Mouse (Mus musculus) adrenal gland, adult (tissue): ENCODE measurements around the gene Atp6v1g2.

ENCODE experiments used
- DNase-seq, 2 experiments: peaks; one replicate each; pipeline ENCODE4 v3.0.0; 2022 to 2023; ENCODE audit warnings: low spot score in 1 of 2; ENCODE audit not compliant: inconsistent age in 2 of 2

Gene Atp6v1g2

DNA sequence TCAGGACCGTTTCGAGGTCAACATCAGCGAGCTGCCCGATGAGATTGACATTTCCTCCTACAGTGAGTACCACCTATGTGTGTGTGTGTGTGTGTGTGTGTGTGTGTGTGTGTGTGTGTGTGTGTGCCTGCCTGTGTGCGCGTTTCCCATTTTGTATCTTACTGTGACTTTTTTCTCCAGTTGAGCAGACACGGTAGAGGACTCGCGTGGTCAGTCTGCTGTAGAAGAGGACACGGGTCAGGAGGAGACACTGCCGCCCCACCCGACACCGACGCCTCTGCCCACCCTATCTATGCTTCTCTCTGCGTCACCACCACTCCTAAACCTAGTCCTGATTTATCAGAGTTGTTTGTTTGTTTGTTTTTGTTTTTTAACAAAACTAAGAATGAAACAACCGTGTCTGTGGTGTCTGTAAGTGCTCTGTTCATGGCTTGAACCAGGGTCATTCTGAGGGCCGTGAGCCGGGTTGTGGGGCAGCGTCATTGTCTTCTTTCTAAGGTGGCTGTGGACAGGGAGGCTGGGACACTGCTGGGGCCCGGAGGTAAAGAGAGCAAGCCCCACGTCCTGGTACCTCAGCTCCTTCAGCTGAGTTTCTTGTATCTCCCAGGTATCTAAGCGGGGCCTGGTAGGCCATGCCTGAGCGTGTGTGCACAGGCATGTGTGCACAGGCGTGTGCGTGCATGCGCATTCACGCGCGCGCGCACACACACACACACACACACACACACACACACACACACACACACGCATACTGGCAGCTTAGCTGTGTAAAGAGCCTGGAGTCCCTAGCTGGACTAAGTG, 20.0 kb downstream of the Atp6v1g2 start:
- DNase-seq = peak; percentile 21 to 56

DNA sequence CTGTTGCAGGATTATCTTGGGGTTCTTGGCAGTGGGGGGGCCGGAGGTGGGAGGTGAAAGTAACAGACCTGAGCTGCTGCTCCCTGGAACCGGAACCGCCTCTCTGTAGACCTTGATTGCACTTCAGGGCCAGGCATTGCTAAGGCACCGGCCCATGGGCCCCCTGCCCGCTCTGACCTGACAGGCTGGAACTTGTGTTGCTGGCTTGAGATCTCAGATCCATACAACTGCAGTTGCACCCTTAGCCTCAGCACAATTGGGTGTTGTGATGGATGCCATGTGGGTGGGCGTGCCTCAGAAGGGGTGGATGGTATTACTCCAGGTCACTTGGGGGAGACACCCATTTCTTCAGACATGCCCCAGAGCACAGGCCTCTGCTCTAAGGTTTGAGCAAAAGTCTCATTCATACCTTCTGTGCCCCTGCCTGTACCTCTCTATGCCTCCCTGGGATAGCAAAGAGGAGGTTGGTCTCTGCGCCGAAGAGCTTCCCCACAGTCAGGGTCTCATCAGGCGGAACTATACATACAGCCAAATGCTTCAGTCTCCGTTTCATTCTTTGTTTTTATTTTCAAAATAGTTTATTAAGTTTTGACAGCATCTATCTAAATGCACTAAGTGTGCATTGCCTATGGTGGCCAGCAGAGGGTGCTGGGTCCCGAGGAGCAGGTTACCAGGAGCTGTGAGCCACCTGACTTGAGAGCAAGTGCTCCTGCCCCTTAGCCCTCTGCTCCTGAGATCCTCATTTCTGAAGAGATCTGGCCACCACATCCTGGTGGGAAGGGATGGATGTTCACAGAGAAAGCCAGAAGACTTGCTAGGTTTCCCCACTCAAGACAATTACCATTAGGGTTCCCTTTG, 21.0 kb downstream of the Atp6v1g2 start:
- DNase-seq = peak; percentile 65 to 87

DNA sequence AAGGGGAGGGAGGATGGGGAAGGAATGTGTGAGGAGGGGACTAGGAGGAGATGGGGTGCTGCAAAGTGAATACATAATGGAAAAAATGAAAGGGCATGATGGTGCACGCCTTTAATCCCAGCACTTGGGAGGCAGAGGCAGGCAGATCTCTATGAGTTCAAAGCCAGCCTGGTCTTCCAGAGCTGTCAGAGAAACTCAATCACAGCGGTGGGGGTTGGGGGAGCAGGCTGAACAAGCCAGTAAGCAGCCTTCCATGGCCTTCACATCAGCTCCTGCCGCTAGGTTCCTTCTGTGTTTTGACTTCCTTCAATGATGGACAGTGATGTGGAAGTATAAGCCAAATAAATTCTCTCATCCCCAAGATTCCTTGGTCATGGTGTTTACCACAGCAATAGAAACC, 21.8 kb downstream of the Atp6v1g2 start:
- DNase-seq = peak; percentile 22 to 36

DNA sequence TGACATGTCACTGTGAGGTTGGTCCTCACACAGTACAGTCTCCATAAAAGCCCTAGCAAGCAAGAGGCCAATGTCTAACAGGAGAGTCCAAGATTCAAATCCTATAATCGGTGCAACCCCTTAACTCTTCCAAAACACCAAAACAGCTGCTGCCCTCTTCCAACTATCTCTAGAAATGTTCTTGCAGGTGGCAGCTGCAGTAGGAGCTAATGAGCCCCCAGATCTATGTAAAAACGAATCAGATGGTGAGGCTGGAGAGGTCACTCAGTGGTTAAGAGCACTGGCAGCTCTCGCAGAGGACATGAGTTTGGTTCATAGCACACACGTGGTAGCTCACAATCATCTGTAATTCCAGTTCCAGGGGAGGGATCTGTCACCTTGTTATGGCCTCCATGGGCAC, 22.2 kb downstream of the Atp6v1g2 start:
- no peak for DNase-seq

DNA sequence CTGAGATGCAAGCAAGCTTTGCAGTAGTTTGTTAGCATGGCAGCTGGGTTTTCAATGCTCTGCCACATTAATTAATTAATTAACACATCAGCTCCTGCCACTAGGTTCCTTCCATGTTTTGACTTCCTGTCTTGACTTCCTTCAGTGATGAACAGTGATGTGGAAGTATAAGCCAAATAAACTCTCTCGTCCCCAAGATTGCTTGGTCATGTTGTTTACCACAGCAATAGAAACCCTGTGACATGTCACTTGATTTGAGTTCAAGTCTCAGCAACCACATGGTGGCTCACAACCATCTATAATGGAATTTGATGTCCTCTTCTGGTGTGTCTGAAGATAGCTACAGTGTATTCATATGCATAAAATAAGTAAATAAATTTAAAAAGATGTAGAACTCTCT, 23.9 kb downstream of the Atp6v1g2 start:
- peak in 1 of 2 experiments; percentile 35 for DNase-seq

DNA sequence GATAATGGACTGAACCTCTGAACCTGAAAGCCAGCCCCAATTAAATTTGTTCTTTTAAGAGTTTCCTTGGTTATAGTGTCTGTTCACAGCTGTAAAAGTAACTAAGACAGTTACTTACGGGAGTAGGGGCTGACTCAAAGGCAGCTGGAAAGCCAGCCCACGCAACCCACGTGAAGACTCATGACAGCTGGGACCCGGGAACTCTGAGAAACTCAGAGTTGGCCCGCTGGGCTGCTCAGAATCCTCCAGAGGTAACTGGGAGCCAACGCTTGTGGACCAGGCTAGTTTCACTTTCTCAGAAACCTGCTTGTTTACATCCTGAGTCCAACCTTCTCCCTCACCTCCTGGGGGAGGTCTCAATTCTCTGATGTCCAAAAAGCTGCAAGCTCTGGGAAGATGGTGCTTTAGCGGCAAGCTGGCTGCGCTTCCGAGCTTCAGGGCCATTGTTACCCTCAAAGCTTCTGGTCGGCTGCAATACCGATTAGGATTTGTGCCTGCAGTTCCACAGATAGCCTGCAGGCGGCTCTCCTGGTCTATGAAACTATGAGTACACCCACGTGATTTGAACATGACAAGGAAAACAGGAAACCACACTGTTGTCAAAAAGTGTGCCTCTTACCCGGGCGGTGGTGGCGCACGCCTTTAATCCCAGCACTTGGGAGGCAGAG, 24.5 kb downstream of the Atp6v1g2 start:
- DNase-seq = peak; percentile 94 to 99

DNA sequence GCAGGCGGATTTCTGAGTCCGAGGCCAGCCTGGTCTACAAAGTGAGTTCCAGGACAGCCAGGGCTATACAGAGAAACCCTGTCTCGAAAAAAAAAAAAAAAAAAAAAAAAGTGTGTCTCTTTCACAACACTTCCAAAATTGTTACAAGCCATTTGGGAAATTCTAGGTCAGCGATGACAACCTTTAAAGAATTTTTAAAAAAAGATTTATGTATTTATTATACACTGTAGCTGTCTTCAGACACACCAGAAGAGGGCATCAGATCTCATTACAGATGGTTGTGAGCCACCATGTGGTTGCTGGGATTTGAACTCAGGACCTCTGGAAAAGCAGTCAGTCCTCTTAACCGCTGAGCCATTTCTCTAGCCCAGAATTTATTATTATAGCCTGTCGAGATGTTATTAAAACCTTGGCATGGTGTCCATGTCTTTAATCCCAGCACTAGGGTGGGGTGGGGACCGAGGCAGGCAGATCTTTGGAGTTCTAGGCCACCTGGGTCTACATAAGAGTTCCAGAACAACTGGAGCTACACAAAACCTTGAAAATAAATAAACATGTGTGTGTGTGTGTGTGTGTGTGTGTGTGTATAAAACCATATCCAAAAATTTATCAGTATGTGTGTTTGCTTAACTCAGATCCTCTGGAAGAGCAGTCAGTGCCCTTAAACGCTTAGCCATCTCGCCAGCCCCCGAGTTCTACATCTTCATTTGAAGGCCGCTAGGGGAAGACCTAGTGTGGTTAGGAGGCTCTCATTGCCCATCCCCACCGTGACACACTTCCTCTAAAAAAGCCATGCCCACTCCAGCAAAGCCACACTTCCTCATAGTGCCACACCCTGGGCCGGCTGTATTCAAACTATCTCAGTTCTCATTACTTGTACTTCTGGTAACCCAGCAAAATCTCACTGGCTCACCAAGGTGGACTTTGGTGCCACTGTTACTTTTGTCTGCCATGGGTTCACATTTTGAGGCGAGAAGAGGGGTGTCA, 25.3 kb downstream of the Atp6v1g2 start:
- DNase-seq = peak; percentile 66 to 80

DNA sequence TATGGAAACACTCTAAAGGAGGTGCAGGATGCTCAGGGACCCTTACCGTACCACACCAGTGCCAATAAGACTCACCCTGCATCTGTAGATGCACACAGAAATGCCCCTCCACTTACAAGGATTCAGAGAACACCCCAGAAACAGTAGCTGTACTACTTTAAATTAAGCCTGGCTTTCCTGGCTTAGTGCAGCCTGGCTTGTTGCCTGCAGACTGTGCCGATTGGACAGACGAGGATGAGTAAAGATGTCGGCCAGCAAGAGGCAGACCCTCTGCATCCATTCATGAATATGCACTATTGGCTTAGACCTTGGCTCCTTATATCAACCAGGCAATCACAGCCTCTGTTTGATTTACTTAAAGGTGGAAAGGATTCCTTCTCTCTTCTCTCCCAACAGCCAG, 26.2 kb downstream of the Atp6v1g2 start:
- DNase-seq = no peak

DNA sequence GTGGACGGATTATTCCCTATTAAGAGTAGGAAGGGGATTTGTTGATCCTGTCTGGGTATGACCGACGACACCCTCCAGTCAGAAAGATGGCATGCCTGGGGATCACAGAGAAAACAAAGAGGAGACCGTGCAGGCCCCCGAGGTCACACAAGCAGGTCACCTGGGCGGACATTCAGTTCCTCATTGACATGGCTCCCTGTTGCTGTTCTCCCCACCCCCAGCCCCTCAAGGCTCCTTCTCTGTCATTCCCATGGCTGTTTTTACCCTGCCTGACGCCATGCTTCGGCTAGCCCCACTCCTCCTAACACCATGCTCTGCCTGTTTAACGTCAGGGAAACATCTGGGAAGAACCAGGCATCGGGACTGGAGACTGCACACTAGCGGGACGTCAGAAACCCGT, 28.2 kb downstream of the Atp6v1g2 start:
- DNase-seq = peak in 1 of 2 experiments; percentile 20

DNA sequence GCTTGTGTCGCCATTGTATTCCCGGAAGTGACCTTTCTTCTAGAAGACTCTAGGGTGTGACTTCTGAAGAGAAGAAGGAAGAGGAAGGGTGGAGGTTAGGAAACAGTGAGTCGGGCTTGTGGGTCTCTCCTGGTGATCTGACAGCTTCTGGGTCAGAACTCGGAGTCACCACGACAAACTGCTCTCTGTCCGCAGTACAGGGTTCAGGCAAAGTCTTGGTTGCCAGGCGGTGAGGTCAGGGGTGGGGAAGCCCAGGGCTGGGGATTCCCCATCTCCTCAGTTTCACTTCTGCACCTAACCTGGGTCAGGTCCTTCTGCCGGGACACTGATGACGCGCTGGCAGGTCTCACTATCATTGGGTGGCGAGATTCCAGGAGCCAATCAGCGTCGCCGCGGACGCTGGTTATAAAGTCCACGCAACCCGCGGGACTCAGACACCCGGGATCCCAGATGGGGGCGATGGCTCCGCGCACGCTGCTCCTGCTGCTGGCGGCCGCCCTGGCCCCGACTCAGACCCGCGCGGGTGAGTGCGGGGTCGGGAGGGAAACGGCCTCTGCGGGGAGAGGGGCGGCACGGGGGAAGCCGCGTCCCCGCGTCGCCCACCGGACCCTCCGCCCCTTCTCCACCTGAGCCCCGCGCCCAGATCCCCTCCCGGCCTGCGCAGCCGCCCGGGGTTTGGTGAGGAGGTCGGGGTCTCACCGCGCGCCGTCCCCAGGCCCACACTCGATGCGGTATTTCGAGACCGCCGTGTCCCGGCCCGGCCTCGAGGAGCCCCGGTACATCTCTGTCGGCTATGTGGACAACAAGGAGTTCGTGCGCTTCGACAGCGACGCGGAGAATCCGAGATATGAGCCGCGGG, 29.4 kb downstream of the Atp6v1g2 start, which contains the start of gene H2-D1:
TSS of gene H2-D1 (plus strand) at position 67 of the 859 bp plus-strand sequence.
- peak; percentile 98 to 100 for DNase-seq

DNA sequence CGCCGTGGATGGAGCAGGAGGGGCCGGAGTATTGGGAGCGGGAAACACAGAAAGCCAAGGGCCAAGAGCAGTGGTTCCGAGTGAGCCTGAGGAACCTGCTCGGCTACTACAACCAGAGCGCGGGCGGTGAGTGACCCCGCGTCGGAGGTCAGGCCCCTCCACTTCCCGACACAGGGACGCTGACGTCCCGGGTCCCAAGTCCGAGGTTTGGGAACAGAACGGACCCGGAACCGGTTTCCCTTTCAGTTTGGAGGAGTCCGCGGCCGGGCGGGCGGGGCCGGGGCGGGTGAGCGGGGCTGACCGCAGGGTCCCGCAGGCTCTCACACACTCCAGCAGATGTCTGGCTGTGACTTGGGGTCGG, 30.0 kb downstream of the Atp6v1g2 start:
- DNase-seq = peak; percentile 34 to 74

DNA sequence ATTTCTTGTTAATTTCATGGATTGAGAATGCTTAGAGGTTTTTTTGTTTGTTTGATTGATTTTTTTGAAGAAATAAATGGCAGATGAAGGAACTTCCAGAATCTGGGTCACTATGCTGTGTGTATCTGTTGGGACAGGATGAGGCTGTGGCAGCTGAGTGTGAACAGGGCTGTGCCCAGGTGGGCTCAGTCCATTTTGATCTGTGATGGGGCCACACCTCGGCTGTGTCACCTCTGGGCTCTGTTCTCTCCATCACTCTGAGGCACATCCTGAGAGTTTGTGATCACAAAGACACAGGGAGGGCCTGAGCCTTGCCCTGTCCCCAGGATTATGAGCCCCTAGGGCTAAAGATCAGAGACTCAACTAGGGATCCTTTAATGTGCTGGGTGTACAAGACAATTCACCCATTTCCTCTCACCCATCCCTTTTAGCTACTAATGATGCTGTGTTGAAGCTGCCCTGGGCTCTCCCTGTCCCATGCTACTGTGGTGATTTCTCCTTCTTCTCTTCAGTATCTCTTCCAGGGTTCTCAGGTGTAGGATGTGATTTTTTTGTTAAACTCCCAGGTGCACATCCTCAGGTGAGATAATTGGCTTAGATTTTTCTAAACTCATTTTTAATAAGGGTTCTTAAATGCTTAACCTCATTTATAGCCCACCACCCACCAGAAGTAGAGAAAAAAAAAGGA, 34.1 kb downstream of the Atp6v1g2 start:
- DNase-seq = no peak

DNA sequence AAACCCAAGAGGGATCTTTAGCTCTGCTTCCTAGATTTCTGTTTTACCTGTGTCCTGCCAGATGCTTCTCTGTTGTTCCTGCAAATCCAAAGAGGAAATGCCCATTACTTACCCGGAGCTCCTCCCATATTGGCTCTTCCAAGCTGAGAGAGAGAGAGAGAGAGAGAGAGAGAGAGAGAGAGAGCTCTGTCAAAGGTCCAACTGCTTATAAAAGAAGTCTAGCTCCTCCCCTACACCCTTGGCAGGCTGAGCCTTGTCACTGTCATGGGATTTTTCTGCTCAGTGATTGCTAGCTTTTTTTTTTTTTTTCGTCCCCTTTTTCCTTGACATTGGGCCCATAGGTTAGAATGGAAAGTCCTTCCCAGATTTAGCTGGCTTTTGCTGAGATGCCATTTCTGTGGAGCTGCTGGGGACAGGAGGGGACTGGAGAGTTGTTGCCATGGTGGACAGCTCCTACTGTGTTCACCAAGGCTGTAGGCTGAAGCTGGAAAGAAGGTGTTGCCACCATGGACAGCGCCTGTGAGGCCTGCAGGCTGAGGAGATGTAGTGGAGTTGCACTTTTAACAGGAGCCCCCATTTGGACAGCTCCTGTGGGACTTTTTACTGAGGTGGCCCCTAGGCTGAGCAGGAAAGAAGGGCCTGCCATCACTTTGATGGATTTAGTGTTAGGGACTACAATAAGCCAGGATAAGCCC, 36.3 kb downstream of the Atp6v1g2 start:
- peak; percentile 46 to 80 for DNase-seq

DNA sequence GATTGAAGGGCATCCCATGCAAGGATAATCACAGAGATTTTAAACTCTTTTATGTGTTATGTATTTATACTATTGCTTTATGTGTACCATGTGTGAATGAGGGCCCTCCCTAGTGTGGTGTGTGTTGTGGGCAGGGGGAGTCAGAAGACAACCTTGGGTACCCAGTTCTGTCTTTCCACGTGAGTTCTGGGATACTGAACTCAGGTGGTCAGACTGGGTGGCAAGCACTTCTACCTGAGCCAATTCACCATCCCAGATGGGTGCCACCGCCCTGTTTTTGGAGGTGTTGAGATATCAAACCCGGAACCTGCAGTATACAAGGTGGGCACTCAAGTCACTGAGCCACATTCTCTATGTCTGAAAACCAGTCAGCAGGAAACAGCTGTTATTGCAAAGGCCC, 38.8 kb downstream of the Atp6v1g2 start:
- DNase-seq = no peak

DNA sequence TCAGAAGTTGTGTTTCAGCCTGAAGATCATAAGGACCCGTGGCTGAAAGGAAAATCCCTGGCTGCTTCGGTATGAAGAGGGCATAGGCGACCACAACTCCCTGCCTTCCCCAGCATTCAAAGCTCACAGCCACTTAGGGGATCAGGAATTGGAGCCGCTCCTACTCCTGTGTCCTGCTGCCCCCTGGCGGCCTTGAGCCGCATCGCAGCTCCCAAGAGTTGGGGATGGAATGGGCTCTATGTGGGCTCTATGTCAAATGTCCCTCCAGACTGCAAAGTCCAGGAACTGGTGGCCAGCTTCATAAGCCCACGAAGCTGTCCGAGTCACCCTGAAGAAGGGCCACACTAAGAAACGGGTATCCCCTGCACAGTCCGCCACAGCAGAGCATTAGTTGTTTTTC, 41.3 kb downstream of the Atp6v1g2 start:
- peak; percentile 88 to 97 for DNase-seq

DNA sequence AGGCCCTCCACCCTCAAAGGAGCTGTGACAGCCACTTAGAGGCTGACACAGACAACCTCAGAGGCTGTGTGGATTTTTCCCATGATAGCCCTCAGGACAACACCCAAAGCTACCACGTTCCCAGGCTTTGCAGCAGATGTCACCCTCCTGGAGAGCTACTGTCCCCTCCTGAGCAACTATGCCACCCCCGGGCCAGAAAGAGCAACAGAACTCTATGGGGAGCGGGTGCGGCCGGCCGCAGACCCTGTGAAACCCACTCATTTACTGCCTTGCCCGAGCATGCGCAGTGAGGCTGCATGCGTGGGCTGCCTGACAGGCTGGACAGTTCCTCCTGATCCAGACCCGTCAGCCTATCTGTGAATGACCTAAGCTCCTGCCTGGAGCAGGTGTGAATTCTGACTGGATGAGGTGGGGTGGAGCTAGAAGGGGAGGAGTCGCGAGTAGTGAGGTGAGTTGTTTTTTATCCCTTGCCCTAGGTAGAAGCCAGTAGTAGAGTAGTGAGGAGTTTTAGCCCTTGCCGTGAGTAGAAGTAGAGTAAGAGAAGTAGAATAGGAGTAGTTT, 42.9 kb downstream of the Atp6v1g2 start:
- DNase-seq = no peak

DNA sequence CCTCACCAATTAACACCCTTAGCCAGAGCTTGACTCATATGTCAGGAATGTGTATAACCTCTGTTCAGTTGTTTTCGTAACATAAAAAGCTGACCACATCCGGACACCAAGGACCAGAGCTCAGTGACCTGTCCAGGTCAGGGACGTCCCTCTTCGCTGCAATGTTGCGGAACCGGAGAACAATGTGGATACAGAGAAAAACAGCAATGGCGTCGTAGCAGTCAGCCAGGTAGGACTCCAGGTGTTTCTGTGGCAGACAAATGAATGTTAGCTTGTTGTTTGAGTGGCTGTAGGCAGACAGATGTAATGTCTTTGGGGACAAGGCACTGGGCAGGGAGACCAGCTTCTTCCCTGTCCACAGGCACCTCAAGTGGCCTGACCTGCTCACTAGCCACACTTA, 44.6 kb downstream of the Atp6v1g2 start:
- peak in 1 of 2 experiments; percentile 70 for DNase-seq
